Comparison of ENCODE assay signal across 23 mouse cellular contexts in the genomic region with DNA sequence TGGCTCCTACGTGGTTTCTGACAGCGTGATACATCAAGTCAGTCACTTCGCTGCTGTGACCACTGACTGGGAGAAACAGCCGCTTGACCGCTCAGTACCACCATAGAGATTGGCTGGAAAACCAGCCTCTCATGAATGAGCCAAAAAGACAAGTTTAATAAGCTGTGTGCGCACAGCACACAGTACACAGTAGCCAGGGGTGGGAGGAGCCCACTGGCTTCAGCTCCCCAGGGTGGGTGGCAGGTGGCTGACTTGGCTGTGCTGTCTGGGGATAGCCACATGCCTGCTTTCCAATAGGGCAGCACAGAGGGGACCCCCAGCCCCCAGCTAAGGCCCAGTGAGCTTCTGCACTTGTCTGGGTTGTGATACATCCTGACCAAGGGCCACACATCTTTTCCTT. TPM values are rescaled to one million over a fixed set of nuclear protein-coding genes. Genes with fewer than 3 reads are reported as not detected.
A peak's percentile ranks its signal among the peaks of the same experiment; 100 is the strongest.
DNase-seq lines count a peak whose midpoint lies in the region; ATAC-seq and TF ChIP-seq lines count a peak whose summit lies in the region.
"Had no signal": no experiment of that assay in that cellular context is flagged by ENCODE, and none has a peak within 500 bp of the region (broad histone marks: within the 10 kb centered on the region; RNA-seq: fewer than 3 reads in every experiment).

No protein-coding gene starts in this region.

- H3K4me3 ChIP-seq in gastrocnemius, adult 2 months: no peak overlapping the region
- no peak overlapping the region for H3K4me3 ChIP-seq in embryonic facial prominence, embryonic 10.5 days
- H3K4me3 ChIP-seq in hindbrain, embryonic 13.5 days: no peak overlapping the region
- H3K4me3 ChIP-seq in midbrain, embryonic 12.5 days: no peak overlapping the region
- H3K4me3 ChIP-seq: embryonic facial prominence, embryonic 13.5 days; forebrain, embryonic 10.5 days; heart, embryonic 12.5 days; left cerebral cortex, adult 2 months; neural tube, embryonic 12.5 days; stomach, embryonic 15.5 days had no signal

- peak overlapping the region; percentile 87 for H3K27ac ChIP-seq in gastrocnemius, adult 2 months
- H3K27ac ChIP-seq in embryonic facial prominence, embryonic 10.5 days (replicated peaks): 0 out of 2 replicates have a peak overlapping the region, but pooled peaks have one; percentile 4
- peak overlapping the region; percentile 30; the same call in 1 of the 2 replicates for H3K27ac ChIP-seq in hindbrain, embryonic 13.5 days
- H3K27ac ChIP-seq in midbrain, embryonic 12.5 days (replicated peaks): peak overlapping the region; percentile 30; the same call in 1 of the 2 replicates
- H3K27ac ChIP-seq: embryonic facial prominence, embryonic 13.5 days; forebrain, embryonic 10.5 days; left cerebral cortex, adult 2 months; neural tube, embryonic 12.5 days; stomach, embryonic 15.5 days had no signal

- H3K4me1 ChIP-seq in embryonic facial prominence, embryonic 10.5 days: peaks cover 42% of the 10 kb centered on the region
- peaks cover 32% of the 10 kb centered on the region for H3K4me1 ChIP-seq in hindbrain, embryonic 13.5 days (replicated peaks)
- H3K4me1 ChIP-seq in midbrain, embryonic 12.5 days: peaks cover 10% of the 10 kb centered on the region
- H3K4me1 ChIP-seq: stomach, embryonic 15.5 days had no signal

- 88% methylated on average over 6 of the region's 6 CpGs for WGBS in embryonic facial prominence, embryonic 10.5 days
- 63% methylated on average over 6 of the region's 6 CpGs for WGBS in hindbrain, embryonic 13.5 days
- WGBS in midbrain, embryonic 12.5 days: 84% methylated on average over 6 of the region's 6 CpGs

- H3K9ac ChIP-seq in hindbrain, embryonic 13.5 days: no peak overlapping the region
- no peak overlapping the region for H3K9ac ChIP-seq in midbrain, embryonic 12.5 days (replicated peaks)
- H3K9ac ChIP-seq: embryonic facial prominence, embryonic 13.5 days; heart, embryonic 12.5 days; liver, postnatal 0 days; neural tube, embryonic 12.5 days; stomach, embryonic 15.5 days had no signal

- TF ChIP-seq CTCF in gastrocnemius, adult 2 months (IDR thresholded peaks at IDR 0.05): no peak

- H3K9me3 ChIP-seq in embryonic facial prominence, embryonic 10.5 days: no peaks in the 10 kb centered on the region
- no peaks in the 10 kb centered on the region for H3K9me3 ChIP-seq in hindbrain, embryonic 13.5 days
- no peaks in the 10 kb centered on the region for H3K9me3 ChIP-seq in midbrain, embryonic 12.5 days
- H3K9me3 ChIP-seq: embryonic facial prominence, embryonic 13.5 days; forebrain, embryonic 10.5 days; heart, embryonic 12.5 days; neural tube, embryonic 12.5 days; stomach, embryonic 15.5 days had no signal

- H3K36me3 ChIP-seq in embryonic facial prominence, embryonic 10.5 days (replicated peaks): peaks cover 13% of the 10 kb centered on the region
- peaks cover 36% of the 10 kb centered on the region for H3K36me3 ChIP-seq in hindbrain, embryonic 13.5 days
- peaks cover 11% of the 10 kb centered on the region; the same call in 1 of the 2 replicates for H3K36me3 ChIP-seq in midbrain, embryonic 12.5 days

- intact Hi-C loops in gastrocnemius, adult 2 months (cut with DNase I): loop anchor here (5.0 kb wide), 1 partner anchor 38 kb away; no protein-coding TSS in a partner anchor

- no peak for ATAC-seq in hindbrain, embryonic 13.5 days (ENCODE audit: low FRiP score)
- ATAC-seq in midbrain, embryonic 12.5 days (ENCODE audit: low FRiP score, low read depth): no peak
- no peak for ATAC-seq in cerebellum, adult (ENCODE audit: insufficient number of reproducible peaks, low FRiP score, low TSS enrichment)
- ATAC-seq: liver, postnatal 0 days had no signal

- H3K27me3 ChIP-seq in embryonic facial prominence, embryonic 10.5 days (replicated peaks; ENCODE audit: low read depth, poor library complexity, severe bottlenecking): no peaks in the 10 kb centered on the region
- no peaks in the 10 kb centered on the region for H3K27me3 ChIP-seq in hindbrain, embryonic 13.5 days
- H3K27me3 ChIP-seq in midbrain, embryonic 12.5 days: no peaks in the 10 kb centered on the region
- H3K27me3 ChIP-seq: embryonic facial prominence, embryonic 13.5 days; heart, embryonic 12.5 days; neural tube, embryonic 12.5 days; stomach, embryonic 15.5 days had no signal

- DNase-seq in gastrocnemius, adult 2 months: no peak
- no peak for DNase-seq in gastrocnemius, postnatal 10 days
- no peak for DNase-seq in embryonic facial prominence, embryonic 10.5 days (ENCODE audit: low spot score)
- DNase-seq in right cerebral cortex, postnatal 10 days (ENCODE audit: low spot score in 2 of 2): no peak
- no peak for DNase-seq in urinary bladder, postnatal 14 days (ENCODE audit: low spot score)
- DNase-seq: cerebellum, adult 18-20 months; kidney, adult 11 months; kidney, postnatal 10 days; liver, postnatal 0 days; lung, postnatal 36 days; right cerebral cortex, postnatal 14 days; thymus, adult 2 months had no signal

- H3K4me2 ChIP-seq in hindbrain, embryonic 13.5 days: no peak overlapping the region
- no peak overlapping the region for H3K4me2 ChIP-seq in midbrain, embryonic 12.5 days (replicated peaks)
- H3K4me2 ChIP-seq: embryonic facial prominence, embryonic 13.5 days; heart, embryonic 12.5 days; neural tube, embryonic 12.5 days; stomach, embryonic 15.5 days had no signal

RNA-seq across cellular contexts. Expression of gene Rflnb, which starts 16.9 kb away (rescaled TPM):
- 10 to 100 TPM; 13.2 to 21.8 TPM for total RNA-seq in gastrocnemius, adult 2 months (2021)
- 10 to 100 TPM; 58.8 to 66.8 TPM for total RNA-seq in gastrocnemius, postnatal 10 days (2021)
- polyA plus RNA-seq in embryonic facial prominence, embryonic 10.5 days (2016; fragmentation: Nextera tagmentation; extraction: Ambion mirVana): 24.6 and 29.7 TPM in 2 replicates
- polyA plus RNA-seq in hindbrain, embryonic 13.5 days (2015; fragmentation: Nextera tagmentation; extraction: Ambion mirVana): 7.5 and 7.9 TPM in 2 replicates
- 13.0 and 14.4 TPM in 2 replicates for polyA plus RNA-seq in midbrain, embryonic 12.5 days (2016; fragmentation: Nextera tagmentation; extraction: Ambion mirVana)

RNA-seq across cellular contexts. Expression of gene 1700016K19Rik, which starts 44.8 kb away (rescaled TPM):
- not detected for total RNA-seq in gastrocnemius, adult 2 months (2021)
- not detected for total RNA-seq in gastrocnemius, postnatal 10 days (2021)
- 0.65 and 0.99 TPM in 2 replicates for polyA plus RNA-seq in embryonic facial prominence, embryonic 10.5 days (2016; fragmentation: Nextera tagmentation; extraction: Ambion mirVana)
- polyA plus RNA-seq in hindbrain, embryonic 13.5 days (2015; fragmentation: Nextera tagmentation; extraction: Ambion mirVana): 1.7 and 5.5 TPM in 2 replicates
- 0.40 and 1.1 TPM in 2 replicates for polyA plus RNA-seq in midbrain, embryonic 12.5 days (2016; fragmentation: Nextera tagmentation; extraction: Ambion mirVana)
- total RNA-seq: common myeloid progenitor, adult 5-6 weeks; hematopoietic stem cell, adult 5-6 weeks had no signal
- polyA plus RNA-seq: liver, postnatal 0 days had no signal

Comparison
In these comparisons a context has a peak if more than half of its experiments do, and no peak if none do; other contexts are left out.
1. H3K27ac ChIP-seq: peak in every context shown above with its lines; median percentile 87 in gastrocnemius, adult 2 months; 30 in hindbrain, embryonic 13.5 days; 30 in midbrain, embryonic 12.5 days; 4 in embryonic facial prominence, embryonic 10.5 days.